8 mouse cellular contexts compared by ENCODE assay signal in the genomic region with DNA sequence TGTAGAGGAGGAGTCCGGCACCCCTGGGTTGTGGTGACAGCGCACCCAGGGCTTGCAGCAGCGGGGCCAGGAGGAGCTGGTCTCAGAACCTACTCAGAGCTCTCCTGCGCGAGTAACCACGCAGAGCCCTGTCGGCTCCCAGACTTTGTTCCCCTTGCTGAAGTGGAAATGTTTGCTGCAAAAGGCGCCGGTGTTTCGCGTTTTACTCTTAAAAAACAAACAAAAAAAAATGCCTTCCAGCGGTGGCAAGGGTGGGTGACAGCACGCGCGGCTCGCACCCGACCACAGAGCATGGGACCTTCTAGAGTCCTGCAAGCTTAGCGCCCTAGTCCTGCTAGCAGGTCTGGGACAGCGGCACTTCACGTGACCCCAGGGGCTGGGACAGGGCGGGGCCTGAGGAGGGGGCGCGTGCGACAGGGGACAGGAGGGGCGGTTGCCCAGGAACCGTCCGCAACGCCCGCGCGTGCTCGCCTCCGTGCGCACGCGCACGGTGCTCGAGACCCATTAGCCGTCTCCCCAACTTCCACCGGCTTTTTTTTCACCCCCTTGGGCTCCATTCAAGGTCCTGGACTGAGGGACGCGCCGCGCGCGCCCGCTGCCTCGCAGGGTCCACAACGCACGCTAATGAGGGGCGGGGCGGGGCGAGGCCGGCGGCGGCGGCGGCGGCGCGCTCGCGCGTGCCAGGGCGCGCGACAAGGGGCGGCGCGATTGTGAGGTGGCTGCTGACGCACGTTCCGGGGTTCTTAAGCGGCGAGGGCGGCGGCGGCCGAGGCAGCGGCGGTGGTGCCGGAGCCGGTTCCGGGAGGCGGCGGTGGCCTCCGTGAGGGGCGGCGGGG. TPM values are rescaled to one million over a fixed set of nuclear protein-coding genes. Genes with fewer than 3 reads are reported as not detected.
DNase-seq lines count a peak whose midpoint lies in the region; ATAC-seq and TF ChIP-seq lines count a peak whose summit lies in the region.

Gene Cpeb2, plus strand, starts transcription at position 691 of the 836 bp plus-strand sequence.

- CTCF ChIA-PET in Patski (lab: Charles Lee) = interaction anchor here (0.8 to 1.3 kb wide), 4 partner anchors 10 to 1345 kb away, joined by 3 to 4 read pairs (median 3); no protein-coding TSS in a partner anchor

- no peaks in the 10 kb centered on the region for H3K9me3 ChIP-seq in hindbrain, embryonic 16.5 days (ENCODE audit: control insufficient read depth, low read length)

- in situ Hi-C loops in Patski (cut with MboI; ENCODE audit: low pct_unique_long_range_greater_than_20kb) = loop anchor here (10.0 kb wide), 1 partner anchor 1348 kb away; no protein-coding TSS in a partner anchor

- DNase-seq in Patski (ENCODE audit: low read depth, low spot score) = peak; percentile 75
- peak; percentile 95 to 98 for DNase-seq in cerebellum, postnatal 14 days
- DNase-seq in gastrocnemius, adult 18-20 months (ENCODE audit: low spot score) = peak; percentile 92
- DNase-seq in left cerebral cortex, adult 18-20 months (ENCODE audit: low spot score in 2 of 2) = peak; percentile 88 to 96
- peak; percentile 96 for DNase-seq in right cerebral cortex, adult 18-20 months
- peak; percentile 82 for DNase-seq in urinary bladder, postnatal 10 days (ENCODE audit: low spot score)

- peak; percentile 64 for ATAC-seq in Patski
- peak; percentile 91 for ATAC-seq in hindbrain, embryonic 16.5 days

- no peaks in the 10 kb centered on the region for H3K36me3 ChIP-seq in hindbrain, embryonic 16.5 days (ENCODE audit: control insufficient read depth, insufficient read depth, low read length)
- no peaks in the 10 kb centered on the region for H3K36me3 ChIP-seq in macrophage (ENCODE audit: inconsistent target)

- no peaks in the 10 kb centered on the region for H3K27me3 ChIP-seq in Patski
- no peaks in the 10 kb centered on the region for H3K27me3 ChIP-seq in hindbrain, embryonic 16.5 days (replicated peaks; ENCODE audit: control insufficient read depth, insufficient read depth, low read length)

- H3K27ac ChIP-seq in hindbrain, embryonic 16.5 days (ENCODE audit: low read depth, low read length) = peak within 1 kb of the TSS; percentile 100
- peak within 1 kb of the TSS; percentile 96 for H3K27ac ChIP-seq in macrophage

- H3K4me1 ChIP-seq in hindbrain, embryonic 16.5 days (ENCODE audit: control insufficient read depth, insufficient read depth, low read depth, low read length) = peaks cover 2% of the 10 kb centered on the region; the same call in 1 of the 2 replicates

- H3K4me3 ChIP-seq in hindbrain, embryonic 16.5 days (ENCODE audit: low read length) = peak within 1 kb of the TSS; percentile 100
- H3K4me3 ChIP-seq in macrophage (ENCODE audit: inconsistent target) = peak within 1 kb of the TSS; percentile 64

- WGBS in hindbrain, embryonic 16.5 days = under 1% methylated on average over 74 of the region's 89 CpGs
- under 1% methylated on average over 79 of the region's 89 CpGs for WGBS in macrophage (ENCODE audit: missing documents)

- peaks cover 28% of the 10 kb centered on the region for H3K79me2 ChIP-seq in macrophage (ENCODE audit: inconsistent target)

- H3K4me2 ChIP-seq in hindbrain, embryonic 16.5 days (ENCODE audit: low read length) = peak within 1 kb of the TSS; percentile 92

- POLR2A ChIA-PET in Patski (lab: Charles Lee) = interaction anchor here (0.7 to 3.4 kb wide), 9 partner anchors 10 to 371 kb away, joined by 3 to 11 read pairs (median 3); no protein-coding TSS in a partner anchor

- H3K9ac ChIP-seq in hindbrain, embryonic 16.5 days (ENCODE audit: low read depth, low read length) = peak within 1 kb of the TSS; percentile 99

- TF ChIP-seq CTCF in Patski (IDR thresholded peaks at IDR 0.05) = no peak

RNA-seq across cellular contexts. Expression of gene Cpeb2, which starts in this region (rescaled TPM):
- 23.2 TPM for polyA plus RNA-seq in Patski (2021)
- 10 to 100 TPM; 22.2 to 30.8 TPM for total RNA-seq in gastrocnemius, adult 18-20 months (2021)
- polyA plus RNA-seq in hindbrain, embryonic 16.5 days (2015; fragmentation: Nextera tagmentation; extraction: Ambion mirVana) = 13.2 and 14.6 TPM in 2 replicates
- total RNA-seq in left cerebral cortex, adult 18-20 months (2021) = 10 to 100 TPM; 52.6 to 54.8 TPM
- 100 to 1,000 TPM in 9 of 26 experiments, 10 to 100 TPM in 17; 32.5 to 269 (median 78.5) TPM for total RNA-seq in macrophage (2018; cell fraction: chromatin; rRNA removed)
- 10 to 100 TPM; 11.2 to 71.9 (median 20.6) TPM for total RNA-seq in macrophage (2018; cell fraction: cytosol; rRNA removed)
- total RNA-seq in macrophage (2018; cell fraction: nucleus; rRNA removed) = 100 to 1,000 TPM in 8 of 26 experiments, 10 to 100 TPM in 18; 25.7 to 210 (median 64.1) TPM
- 13.3 to 29.7 TPM (median 16.2 TPM) in 3 replicates for polyA plus RNA-seq in macrophage (2018)

Comparison
In these comparisons a context has a peak if more than half of its experiments do, and no peak if none do; other contexts are left out.
1. Peak in every context shown above with its lines: DNase-seq, ATAC-seq, H3K4me3 ChIP-seq and H3K27ac ChIP-seq.